Mouse (Mus musculus): ENCODE results near the gene Poldip2. TPM values are rescaled to one million over a fixed set of nuclear protein-coding genes. Genes with fewer than 3 reads are reported as not detected.

Gene Poldip2
- total RNA-seq (2015; ENCODE audit: low replicate concordance) (8.6 and 9.6 TPM in 2 replicates), total RNA-seq (2017; ENCODE audit: low replicate concordance) (4.0 and 8.1 TPM in 2 replicates)

- ATAC-seq (replicated peaks; ENCODE audit: low FRiP score, poor library complexity, severe bottlenecking) = peak; percentile 97
These were observed at the start of gene Poldip2, which contains the start of gene Tmem199 for GRCm38 (mm10) chr11:78512025-78512957. Gene Poldip2, plus strand, starts transcription at chr11:78512193. Gene Tmem199, minus strand, starts transcription at chr11:78512172.

DNA sequence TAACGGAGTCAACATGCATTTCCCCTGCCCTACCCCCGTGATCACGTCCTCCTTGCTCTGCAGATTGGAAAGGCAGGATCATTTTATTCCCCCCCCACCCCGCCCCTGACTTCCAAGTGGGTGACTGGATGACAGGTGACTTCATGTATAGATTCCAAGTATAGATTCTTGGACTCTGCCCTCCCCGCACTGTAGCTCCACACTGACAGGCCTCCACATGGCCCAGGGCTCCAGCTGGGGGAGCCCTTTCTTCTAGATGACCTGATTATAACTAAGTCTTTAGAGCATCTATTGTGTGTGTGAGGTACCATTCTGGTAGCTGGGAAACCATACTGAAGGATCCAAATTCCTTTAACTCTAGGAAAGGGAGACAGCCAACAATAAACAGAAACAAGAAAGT, 49.3 kb upstream of the Poldip2 start:
- no peak for ATAC-seq (replicated peaks; ENCODE audit: low FRiP score, poor library complexity, severe bottlenecking)

DNA sequence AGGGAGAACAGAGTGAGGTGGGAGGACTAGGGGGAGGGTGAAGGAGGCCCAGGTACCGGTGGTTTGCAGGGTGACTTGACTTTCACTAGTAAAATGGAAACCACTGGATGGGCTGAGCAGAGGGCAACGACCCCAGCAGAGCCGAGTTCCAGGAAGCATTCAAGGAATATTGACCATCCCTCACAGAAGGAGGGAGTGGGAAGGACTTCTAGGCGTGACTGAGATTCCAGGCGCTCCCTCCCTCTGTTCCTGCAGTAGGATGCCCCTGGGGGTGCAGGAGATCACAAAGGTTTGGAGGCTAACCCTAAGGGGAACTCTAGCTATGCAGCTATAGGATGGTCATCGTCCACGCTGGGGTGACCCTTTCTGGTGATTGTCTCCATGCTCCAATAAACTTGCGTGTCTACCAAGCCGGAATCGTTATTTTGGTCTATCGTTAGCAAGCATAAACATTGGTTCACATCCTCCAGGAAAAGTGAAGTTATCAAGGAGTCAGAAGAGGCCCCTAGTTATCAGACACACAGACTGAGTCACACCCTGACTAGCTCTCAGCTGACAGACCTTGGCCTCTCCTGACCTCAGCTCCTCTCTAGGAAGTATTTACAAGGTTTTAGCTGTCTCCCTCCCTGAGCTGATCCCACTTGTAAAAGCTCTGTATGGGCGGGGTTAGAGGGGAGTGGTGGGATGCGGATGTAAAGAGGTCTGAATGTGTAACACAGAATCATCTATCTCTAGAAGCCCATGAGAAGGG, 48.5 kb upstream of the Poldip2 start:
- ATAC-seq (replicated peaks; ENCODE audit: low FRiP score, poor library complexity, severe bottlenecking) = peak; percentile 56; the same call in 1 of the 2 replicates

GRCm38 (mm10) chr11:78465116-78465515, 46.9 kb upstream of the Poldip2 start:
- no peak for ATAC-seq (replicated peaks; ENCODE audit: low FRiP score, poor library complexity, severe bottlenecking)

DNA sequence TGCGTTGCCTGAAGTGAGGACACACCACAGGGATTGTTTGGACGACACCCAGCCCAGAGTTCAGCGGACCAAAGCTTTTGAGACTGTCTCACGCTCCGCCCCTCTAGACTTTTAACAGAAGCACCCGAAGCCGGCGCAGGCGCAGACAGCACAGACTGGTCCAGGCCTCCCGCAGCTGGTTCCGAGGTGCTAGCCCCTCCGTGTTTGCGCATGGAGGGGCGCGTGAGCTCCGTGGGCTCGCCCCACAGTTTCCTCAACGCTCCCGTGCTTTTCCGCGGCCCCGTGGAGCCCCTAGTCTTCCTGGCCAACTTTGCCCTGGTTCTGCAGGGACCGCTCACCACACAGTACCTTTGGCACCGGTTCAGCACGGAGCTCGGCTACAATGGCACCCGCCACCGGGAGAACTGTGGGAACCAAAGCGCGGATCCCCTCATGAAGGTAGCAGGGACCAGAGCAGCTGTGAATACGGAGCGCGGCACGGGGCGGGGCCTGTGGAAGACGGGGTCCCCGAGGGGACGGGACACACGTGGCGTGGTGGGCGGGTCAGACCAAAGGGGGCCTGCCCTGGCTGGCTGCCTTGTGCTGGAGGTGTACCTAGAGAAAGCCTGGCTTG, 46.3 kb upstream of the Poldip2 start, which contains the start of gene Slc46a1:
Gene Slc46a1, plus strand, starts transcription at position 130 of the 613 bp plus-strand sequence.
- no peak for ATAC-seq (replicated peaks; ENCODE audit: low FRiP score, poor library complexity, severe bottlenecking)

DNA sequence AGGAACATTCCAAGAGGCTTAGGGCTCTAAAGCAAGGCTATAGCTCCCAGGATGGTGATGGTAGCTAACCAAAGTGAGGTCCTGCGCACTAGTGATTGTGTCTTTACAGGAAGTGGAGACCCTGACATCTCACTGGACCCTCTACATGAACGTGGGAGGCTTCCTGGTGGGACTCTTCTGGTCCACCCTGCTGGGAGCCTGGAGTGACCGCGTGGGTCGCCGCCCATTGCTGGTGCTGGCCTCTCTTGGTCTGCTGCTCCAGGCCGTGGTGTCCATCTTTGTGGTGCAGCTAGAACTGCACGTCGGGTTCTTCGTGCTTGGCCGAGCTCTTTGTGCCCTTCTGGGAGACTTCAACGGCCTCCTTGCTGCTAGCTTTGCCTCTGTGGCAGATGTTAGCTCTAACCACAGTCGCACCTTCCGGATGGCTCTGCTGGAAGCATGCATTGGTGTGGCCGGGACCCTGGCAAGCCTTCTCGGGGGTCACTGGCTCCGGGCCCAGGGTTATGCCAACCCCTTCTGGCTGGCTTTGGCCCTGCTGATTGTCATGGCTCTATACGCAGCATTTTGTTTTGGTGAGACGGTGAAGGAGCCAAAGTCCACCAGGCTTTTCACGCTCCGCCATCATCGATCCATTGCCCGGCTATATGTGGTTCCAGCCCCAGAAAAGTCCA, 45.6 kb upstream of the Poldip2 start:
- no peak for ATAC-seq (replicated peaks; ENCODE audit: low FRiP score, poor library complexity, severe bottlenecking)

DNA sequence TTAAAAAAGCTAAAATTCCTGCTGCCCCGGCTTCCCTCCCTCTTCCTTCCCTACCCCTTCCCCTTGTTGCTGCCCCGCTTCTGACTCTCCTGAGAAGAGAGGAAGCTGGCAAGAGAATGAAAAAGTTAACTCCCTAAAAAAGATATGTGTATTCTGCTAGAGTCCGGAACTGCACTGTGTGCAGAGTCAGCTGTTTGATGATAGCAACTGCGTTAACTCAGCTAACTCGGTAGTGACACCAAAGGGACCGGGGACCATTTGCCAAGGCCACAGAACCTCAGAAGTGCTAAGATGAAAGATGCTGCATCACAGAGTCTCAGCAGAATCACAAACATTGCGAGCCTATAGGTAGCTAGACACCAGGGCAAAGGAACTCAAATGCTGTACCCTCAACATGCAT, 44.5 kb upstream of the Poldip2 start:
- ATAC-seq (replicated peaks; ENCODE audit: low FRiP score, poor library complexity, severe bottlenecking) = no peak

DNA sequence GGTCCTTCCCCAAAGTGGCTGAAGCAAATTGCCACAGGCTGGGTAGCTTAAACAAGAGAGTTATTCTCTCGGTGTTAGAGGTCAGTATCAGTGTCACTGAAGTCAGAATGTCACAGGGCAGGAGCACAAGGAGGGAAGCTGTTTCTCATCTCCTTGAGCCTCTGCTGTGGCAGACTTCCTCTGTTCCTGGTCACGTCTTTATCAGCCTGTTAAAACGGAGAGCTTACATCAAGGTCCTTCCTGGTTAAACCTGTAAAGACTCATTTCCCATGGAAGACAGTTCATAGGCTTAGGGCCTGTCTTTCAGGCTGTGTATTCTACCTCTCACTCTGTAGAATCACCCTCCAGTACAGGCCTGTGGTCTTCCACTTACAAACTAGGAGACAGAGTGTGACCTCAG, 44.1 kb upstream of the Poldip2 start:
- no peak for ATAC-seq (replicated peaks; ENCODE audit: low FRiP score, poor library complexity, severe bottlenecking)

DNA sequence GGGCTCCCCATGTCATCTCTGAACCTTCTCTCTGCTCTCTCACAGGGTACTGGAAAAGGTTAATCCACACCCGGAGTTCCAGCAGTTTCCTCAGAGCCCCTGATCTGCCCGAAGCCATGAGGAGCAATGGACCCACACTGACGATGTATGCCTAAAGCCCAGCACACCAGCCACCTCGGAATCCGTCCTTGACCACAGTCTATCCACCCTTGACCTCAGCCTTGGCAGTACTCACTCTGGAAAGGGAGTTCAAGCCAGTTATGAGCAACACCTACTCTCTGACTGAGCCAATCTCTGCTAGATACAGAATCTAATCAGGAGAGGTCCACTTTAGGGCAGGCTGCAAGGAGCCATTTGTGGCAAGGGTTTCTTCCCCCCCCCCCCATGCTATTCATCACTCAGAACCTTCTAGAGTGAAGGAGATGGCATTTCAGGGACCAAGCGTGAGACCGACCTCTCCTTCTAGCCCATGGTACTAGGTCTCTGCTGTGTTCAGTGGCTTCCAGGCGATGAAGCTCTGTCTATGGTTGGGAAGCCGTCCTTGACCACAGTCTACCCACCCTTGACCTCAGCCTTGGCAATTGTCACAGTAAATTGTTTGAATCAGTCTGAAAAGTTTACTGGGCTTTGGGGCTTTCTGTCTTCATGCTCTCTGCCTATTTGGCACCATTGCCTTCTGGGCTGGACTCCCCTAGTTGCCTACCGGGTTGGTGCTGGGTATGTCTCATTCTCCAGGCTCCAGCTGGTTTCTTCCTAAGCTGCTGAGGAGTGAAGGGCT, 40.5 kb upstream of the Poldip2 start:
- no peak for ATAC-seq (replicated peaks; ENCODE audit: low FRiP score, poor library complexity, severe bottlenecking)

DNA sequence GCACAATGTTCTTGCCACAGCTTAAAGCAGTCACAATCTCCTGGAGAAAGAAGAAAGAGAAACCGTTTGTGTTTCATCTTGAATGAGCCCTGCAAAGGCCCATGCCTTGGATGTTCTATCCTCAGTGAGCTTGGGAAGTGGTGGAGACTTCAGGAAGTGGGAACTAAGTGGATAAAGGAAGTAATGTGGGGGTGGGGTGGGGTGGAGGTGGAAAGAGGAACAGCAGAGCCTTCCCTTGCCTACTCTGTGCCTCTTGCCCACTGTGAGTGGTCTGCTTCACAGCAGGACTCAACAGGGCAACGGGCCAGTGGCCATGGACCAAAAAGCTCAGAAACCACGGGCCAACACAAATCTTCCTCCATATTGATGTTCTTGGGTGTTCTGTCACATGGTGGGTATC, 36.7 kb upstream of the Poldip2 start:
- ATAC-seq (replicated peaks; ENCODE audit: low FRiP score, poor library complexity, severe bottlenecking) = no peak

DNA sequence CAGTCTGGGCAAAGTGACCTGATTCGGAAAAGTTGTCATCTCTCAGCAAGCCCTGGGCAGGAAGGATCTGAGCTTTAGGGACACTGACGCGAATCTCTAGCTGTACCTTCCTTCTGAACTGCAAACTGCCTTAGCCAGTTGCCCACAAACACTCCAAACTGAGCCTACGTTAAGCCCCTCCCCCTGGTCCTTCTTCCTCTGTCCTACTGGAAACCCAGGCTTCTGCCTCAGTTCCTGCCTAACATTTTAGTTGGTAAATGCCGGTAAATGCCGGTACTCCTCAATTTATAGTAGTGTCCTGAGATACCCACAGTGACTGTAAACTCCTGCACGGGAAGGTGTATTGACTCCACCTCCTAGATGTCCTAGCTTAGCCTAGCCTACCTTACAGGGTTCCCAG, 28.4 kb upstream of the Poldip2 start:
- no peak for ATAC-seq (replicated peaks; ENCODE audit: low FRiP score, poor library complexity, severe bottlenecking)

DNA sequence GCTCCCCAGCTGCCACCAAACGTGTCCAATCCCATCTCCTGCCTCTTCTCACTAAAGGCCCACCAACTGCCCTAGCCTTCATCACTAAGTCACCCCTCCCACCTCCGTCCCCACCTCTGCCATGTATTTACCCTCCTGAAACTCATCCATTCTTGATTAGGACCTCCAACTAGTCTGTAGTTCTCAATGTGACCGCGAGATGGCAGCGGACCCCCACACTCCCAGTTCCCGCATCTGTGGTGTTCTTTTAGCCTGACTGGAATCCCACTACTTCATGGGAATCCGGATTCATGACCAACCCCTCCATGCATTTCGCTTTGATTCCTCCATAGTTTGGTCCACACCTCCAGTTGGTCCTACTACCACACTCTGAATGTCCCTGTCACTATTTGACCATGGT, 23.8 kb upstream of the Poldip2 start:
- ATAC-seq (replicated peaks; ENCODE audit: low FRiP score, poor library complexity, severe bottlenecking) = no peak

GRCm38 (mm10) chr11:78490781-78491241, 21.2 kb upstream of the Poldip2 start:
- no peak for ATAC-seq (replicated peaks; ENCODE audit: low FRiP score, poor library complexity, severe bottlenecking)

- no peak for ATAC-seq (replicated peaks; ENCODE audit: low FRiP score, poor library complexity, severe bottlenecking)
These were observed 16.1 kb upstream of the Poldip2 start for GRCm38 (mm10) chr11:78495904-78496303.

- ATAC-seq (replicated peaks; ENCODE audit: low FRiP score, poor library complexity, severe bottlenecking) = no peak
These were observed 14.9 kb upstream of the Poldip2 start for GRCm38 (mm10) chr11:78497071-78497541.

GRCm38 (mm10) chr11:78497544-78498522, 14.2 kb upstream of the Poldip2 start, which contains the start of gene Sarm1:
Gene Sarm1, minus strand, starts transcription at chr11:78497754.
- ATAC-seq (replicated peaks; ENCODE audit: low FRiP score, poor library complexity, severe bottlenecking) = peak; percentile 95

DNA sequence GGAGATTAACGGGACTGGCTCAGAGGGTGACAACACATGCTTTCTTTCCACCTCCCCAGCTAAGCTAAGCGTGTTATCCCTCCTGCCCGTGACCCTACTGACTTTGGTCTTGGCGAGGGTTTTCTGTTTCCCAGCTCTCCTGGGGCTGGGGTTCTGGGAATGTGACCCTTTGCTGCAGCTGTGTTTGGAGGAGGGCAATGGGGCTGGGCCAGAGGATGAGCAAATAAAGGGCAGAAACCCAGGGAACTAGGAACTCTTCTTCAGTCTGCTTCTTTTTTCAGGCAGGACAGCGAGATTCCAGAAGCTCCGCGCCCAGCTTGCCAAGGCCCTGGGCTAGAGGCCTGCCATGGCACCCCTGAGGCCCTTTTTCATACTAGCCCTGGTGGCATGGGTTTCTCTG, 13.0 kb upstream of the Poldip2 start, which contains the start of gene Vtn:
Gene Vtn, plus strand, starts transcription at position 88 of the 400 bp plus-strand sequence.
- ATAC-seq (replicated peaks; ENCODE audit: low FRiP score, poor library complexity, severe bottlenecking) = no peak
